Mouse (Mus musculus): ENCODE results near the gene Rdh16f1.
A peak's percentile ranks its signal among the peaks of the same experiment; 100 is the strongest.
"Not testable (repeated sequence)": the region's sequence is repeated elsewhere in the genome, so short reads cannot be mapped to it uniquely, and the experiment has no call there.

Rdh16f1 gene

DNA sequence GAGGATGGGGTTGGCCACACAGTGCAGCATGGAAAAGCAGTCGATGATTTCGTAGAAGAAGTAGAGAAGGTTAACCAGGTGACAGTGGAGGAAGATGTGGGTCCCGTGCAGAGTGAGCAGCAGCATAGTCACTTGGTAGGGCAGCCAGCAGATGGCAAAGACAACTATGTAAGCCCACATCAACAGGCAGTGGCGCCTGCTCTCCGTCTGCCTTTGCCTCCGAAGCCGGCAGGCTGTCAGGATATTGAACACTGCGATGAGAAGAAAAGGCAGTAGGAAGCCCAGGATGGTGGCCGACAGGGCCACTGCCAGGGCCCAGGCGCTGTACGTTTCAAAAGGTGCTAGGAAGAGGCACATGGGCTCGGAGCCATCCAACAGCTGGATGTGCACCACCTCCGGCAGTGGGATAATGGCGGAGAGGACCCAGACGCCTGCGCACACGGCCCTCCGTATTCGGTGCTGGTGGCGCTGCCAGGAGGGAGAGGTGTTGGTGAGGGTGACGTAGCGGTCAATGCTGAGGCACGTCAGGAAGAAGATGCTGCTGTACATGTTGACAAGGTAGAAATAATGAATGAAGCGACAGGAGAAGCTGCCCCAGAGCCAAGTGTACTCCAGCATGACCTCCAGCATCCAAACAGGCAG is 9.3 kb upstream of the Rdh16f1 start:
- no peak for DNase-seq

DNA sequence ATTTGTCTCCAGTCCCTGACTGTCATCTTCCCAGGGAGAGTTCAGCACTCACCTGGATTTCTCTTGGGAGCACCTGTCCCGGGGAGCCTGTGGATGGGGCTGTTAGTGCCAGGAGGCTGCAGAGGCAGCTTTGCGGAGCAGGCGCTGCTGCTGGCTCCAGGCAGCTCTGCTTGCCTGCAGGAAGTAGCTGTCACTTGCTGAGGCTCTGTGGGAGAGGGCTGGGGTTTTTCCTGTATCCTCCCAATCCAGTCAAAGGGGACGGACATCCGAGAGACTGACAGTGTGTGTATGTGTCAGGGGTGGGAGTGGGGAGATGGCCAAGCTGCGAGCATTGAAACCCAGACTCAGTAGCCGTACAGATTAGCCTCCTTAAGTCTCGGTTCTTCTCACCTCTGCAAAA is 8.0 kb upstream of the Rdh16f1 start, which contains the start of gene Gpr182:
Gpr182 (minus strand) TSS at position 185 of the 400 bp plus-strand sequence.
- no peak for DNase-seq

DNA sequence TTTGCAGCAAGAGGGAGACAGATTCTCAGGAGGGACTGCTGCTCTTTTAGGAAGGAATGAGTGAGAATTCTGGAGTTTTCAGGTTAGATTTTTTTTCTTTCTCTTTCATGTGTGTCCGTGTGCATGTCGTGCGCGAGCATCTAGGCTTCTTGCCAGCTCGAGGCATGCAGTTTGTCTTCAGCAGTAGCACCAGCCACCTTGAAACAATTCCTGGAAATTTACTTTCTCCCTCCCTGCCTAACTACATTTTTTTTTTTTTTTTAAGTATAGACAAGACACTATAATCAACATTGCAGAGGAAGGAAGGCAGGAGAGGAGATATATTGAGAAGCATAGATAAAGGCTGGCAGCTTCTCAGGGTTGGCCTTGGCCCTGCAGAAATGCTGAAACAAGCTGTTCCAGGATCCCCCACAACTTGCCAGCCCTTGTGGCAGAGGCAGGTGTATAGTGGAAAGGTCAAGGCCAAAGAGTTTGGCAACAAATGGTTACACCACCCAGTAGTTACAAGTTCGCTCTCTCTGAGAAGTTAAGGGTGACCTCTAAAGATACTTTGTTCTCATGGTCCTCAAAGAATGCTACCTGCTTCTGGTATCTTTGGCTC is 4.9 kb upstream of the Rdh16f1 start:
- no peak for DNase-seq

DNA sequence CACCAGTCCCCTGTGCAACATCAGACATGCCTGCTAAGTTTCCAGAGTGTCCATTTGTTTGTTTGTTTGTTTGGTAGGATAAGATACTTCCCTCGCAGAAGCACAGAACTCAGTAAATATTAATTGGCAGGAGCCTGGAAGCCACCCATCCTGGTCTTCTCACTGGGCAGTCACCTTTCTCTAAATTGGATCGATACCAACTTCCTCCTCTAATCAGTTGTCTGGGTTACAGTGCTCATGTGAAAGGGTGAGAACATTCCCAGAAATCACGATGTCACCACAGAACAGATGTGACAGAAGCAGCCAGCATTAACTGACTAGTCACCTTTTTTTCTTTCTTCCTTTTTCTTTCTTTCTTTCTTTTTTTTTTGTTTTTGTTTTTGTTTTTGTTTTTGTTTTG is 4.3 kb upstream of the Rdh16f1 start:
- no peak for DNase-seq

DNA sequence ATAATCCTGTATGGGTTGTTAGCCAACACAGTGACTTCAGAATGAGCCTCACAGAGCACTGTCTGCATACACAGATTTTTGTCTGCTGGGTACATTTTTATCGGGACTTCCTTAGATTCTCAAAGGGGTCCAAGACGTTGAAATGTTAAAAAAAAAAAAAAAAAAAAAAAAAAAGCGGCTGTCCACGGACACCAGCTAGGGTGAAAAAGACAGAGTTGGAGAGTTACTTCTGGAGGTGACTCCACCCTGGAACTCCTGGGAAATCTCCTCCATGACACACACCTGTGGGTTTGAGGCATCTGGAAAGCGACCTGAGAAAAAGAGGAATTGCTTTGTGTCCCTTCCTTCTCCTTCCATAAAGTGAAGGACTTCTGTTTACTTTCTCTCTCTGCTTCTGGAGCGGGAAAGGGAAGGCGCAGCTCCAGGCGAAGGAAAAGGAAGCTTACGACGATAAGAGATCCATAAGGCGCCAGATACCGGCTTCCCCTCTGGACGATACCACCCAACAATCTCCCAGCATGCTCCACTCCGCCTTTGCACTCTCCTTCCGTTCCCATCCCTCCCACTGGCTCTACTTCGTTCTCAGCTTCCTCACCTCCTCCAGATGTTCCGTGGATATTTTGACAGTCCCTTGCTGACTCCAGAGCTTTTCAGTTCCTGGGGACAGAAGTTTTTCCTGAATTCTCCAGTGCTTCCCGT is 3.7 kb upstream of the Rdh16f1 start:
- DNase-seq = peak in 1 of 2 experiments; percentile 7

DNA sequence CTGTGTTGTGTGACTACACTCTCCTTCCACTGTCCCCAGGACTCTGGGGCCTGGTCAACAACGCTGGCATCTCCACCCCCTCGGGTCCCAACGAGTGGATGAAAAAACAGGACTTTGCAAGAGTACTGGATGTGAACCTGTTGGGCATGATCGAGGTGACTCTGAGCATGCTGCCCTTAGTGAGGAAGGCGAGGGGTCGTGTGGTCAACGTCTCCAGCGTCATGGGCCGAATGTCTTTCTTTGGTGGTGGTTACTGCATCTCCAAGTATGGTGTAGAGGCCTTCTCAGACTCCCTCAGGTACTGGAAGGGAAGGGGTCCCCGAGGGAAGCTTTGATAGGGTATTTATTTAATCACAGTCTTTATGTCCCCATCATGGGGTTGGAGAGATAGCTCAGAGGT is 3.3 kb downstream of the Rdh16f1 start:
- DNase-seq = not testable (repeated sequence)

DNA sequence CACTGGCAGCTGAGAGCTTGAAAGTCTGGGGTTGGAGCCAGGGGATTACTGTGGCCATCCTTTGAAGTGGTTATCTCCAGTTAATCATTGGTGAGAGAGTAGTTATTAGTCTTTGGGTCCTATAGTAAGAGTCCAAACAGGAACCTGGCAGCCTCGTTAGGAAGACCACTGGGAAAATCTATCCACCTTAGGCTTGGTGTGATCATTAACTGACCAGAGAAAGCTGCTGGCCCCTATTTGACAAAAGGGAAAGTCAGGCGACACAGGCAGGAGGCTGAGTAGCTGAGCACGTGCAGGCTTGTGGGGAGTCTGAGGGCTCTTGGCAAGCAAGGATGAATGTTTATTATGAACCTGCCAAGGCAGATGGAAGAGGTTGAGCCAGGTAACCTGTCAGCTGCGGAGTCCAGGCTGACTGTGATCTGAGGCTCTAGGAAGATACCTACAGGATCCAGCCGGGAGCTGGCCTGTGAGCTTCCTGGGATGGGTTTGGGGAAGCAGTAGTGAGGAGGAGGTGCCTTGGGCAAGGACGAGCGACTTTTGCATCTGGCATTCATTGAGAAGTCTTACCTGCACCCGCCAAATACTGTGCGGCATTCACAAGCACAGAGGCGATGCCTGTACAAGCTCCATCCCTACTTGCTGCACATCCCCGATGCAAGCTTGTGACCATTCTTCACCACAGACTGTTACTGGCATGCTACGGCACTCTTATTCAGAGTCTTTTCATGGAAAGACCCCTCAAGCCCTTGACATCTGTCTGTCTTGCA is 4.5 kb downstream of the Rdh16f1 start:
- peak; percentile 68 to 84 for DNase-seq

DNA sequence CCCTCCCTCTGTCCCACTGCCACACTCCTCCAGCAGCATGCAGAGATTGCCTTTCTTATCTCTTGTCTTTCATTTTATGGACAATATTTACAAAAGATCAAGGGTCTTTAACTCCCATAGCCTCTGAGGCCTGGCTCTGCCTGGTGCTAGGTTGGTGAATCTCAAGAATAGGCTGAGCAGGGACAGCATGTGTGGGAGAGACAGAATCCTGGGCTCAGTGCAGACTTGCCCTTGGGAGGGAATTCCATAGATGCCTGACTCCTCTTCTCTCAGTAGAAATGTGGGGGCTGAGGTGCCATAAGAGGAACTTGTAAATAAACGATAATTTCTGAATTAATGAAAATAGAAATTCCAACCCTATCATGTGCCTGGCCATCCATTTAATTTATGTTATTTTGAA is 7.0 kb downstream of the Rdh16f1 start:
- DNase-seq = no peak

DNA sequence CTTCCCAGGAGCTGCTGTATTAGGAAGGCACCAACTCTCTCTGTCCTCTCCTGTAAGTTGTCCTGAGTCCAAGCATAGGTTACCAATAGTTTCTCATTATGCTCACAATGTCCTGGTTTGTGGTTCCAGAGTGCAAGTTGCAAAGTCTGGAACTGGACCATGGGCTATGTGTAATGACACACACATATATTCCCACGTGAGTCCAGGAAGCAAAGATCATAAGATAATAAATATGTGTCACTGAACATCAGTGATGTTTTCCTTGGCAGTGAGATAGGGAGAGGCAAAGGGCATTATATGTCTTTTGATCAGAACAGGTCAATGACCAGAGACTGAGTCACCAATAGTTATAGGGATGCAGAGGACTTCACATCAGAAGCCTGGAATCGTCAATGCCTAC is 16.4 kb downstream of the Rdh16f1 start, which contains the start of gene Rdh9:
Rdh9 (plus strand) TSS at position 376 of the 400 bp plus-strand sequence.
- DNase-seq = no peak

DNA sequence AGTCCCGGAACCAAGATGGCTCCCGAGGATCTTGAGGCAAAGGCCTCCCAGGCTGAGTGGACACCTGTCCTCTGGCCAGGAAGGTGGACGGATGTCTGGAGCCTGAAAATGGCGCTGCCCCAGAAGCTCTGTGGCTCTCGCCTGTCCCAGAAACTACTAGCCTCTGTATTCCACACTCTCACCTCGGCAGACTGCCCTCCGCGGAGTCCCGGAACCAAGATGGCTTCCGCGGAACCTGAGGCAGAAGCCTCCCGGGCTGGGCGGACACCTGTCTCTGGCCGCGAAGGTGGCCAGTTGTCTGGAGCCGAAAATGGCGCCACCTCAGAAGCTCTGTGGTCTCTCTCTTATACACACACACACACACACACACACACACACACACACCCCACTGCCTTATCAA is 22.7 kb downstream of the Rdh16f1 start:
- not testable (repeated sequence) for DNase-seq

DNA sequence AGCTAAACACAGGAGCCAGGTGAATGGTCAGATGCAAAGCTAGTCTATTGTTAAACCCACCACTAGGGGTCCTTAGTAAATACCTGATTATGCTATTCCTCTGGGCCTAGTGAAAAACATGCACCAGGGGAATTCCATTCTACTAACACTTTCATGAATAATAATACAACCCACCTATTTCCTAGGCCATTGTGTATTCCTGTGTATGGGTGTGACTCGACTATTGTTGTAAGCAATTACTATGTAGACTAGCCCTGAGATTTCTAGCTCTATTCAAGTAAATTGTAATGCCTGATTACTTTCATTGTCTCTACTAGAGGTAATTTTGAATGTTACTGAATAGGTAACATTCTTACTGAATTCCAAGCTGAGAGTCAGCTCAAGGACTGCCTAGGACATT is 25.8 kb downstream of the Rdh16f1 start:
- DNase-seq = not testable (repeated sequence)

DNA sequence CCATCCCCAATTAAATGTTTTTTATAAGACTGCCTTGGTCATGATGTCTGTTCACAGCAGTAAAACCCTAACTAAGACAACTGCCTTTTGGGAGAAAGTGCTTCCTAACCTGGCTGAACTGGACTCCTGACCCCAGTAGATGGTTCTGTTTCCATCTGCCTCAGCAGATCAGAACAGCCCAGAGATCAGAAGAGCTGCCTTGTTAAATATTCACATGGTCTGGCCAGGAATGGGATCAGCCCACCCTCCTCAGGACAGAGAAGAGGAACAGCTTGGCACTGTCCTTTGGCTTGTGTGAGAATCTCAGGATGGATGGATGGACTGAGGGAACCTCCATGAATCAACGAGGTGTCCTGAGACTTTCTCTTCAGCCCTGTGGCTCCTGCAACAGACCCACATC is 39.7 kb downstream of the Rdh16f1 start:
- peak; percentile 77 to 83 for DNase-seq

DNA sequence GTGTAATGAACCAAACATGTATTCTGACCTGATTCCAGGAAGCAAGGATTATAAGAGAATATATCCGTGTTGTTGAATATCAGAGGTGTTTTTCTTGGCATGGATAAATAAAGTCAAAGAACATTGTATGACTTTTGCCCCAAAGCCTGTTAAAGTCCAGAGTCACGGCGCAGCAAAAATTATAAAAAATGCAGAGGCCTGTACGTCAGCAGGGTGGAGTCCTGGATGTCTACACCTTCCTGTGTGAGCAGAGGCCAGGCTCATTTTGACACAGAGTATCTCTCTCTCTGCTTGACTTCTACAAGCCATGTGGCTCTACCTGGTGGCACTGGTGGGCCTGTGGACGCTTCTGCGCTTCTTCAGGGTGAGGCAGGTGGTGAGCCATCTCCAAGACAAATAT is 41.3 kb downstream of the Rdh16f1 start, which contains the start of gene Rdh16:
Rdh16 (plus strand) TSS at position 262 of the 400 bp plus-strand sequence.
- DNase-seq = peak; percentile 75 to 78

DNA sequence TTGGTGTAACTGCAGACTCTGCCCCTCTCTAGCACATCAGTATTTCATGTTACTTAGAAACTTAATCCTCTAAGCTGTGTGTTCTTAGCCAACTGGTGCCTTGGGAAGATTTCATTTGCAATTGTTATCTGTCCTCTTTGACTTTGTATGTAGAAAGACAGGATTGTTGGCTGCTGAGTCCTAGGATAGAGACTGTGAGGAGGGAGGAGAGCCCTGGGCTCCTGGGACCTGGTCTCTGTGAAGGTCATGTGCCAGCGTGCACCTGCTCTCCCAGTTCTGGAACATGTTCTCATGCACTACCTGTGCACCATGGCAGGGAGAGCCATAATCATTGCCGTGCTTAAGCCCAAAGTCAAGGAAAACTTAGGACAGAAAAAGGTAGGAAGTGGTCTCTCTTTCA is 42.0 kb downstream of the Rdh16f1 start:
- peak in 1 of 2 experiments; percentile 31 for DNase-seq

DNA sequence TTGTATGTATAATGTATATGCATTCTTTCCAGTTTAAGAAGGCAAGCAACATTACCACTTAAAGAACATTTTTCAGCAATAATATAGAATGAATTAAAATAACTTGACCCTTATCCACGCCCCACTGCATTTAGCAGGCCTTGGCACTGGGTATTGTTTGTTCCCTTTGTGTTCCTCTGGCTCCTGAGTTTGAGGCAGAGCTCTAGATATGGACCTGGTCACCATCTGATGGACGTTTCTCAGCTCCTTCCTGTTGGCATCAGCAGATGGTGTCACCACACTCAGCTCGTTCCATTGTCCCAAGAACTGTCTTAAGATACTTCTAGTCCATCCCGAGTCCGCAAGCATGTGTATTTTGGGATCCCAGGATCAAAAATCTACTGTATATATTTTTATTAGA is 42.6 kb downstream of the Rdh16f1 start:
- no peak for DNase-seq

DNA sequence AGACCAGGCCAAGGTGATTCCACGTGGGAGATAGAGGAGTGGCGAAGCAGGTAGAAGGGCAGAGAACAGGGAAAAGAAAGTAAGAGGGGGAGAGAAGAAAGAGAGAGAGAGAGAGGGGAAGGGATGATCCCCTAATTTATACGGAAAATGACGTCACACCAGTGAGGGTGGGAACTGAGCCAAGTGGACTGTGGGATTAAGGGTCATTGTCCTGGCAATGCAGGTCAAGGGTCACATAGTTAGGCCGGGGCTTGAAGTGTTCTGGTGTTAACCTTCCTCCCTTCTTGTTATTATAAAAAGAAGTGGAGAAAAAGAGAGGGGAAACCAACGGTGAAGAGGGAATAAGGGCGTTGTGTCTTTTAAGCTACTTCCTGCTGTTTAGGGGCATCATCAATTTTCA is 44.8 kb downstream of the Rdh16f1 start:
- DNase-seq = peak; percentile 58 to 70

DNA sequence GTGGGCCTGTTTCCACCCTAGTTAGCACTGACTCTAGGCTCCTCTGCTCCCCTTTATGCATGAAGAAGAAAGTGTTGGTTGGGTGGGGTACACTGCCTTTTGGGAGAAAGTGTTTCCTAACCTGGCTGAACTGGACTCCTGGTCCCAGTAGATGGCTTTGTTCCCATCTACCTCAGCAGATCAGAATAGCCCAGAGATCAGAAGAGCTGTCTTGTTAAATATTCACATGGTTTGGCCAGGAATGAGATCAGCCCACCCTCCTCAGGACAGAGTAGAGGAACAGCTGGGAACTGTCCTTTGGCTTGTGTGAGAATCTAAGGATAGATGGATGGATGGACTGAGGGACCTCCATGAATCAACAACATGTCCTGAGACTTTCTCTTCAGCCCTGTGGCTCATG is 56.3 kb downstream of the Rdh16f1 start:
- DNase-seq = peak; percentile 30 to 59

DNA sequence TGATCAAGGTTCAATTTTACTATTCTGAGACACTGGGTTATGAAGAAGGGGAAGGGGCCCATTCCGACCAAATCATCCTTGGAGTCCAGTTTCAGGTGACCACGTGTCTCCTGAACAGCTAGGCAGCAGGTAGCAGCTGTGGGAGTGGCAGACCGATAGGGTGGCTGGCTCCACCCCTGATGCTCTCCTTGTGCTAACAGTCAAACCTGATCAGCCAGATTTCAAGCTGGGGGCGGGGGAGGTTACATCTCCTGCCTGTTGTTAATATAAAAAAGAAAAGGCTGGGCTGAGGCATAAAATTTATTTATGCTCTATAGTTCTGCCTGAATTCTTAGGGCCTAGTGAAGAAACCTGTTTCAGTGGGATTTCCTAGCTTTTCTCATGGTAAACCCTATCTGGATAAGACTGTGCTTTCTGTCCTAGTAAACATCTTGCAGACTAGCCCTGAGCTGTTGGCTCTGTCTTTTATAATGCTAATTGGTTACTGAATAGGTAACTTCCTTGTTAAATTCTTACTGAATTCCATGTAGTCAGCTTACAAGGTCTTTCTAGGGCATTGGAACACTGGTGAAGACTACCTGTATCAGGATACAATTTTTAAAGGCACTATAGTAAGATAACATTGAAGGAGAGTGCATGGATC is 57.8 kb downstream of the Rdh16f1 start:
- peak; percentile 27 to 47 for DNase-seq

DNA sequence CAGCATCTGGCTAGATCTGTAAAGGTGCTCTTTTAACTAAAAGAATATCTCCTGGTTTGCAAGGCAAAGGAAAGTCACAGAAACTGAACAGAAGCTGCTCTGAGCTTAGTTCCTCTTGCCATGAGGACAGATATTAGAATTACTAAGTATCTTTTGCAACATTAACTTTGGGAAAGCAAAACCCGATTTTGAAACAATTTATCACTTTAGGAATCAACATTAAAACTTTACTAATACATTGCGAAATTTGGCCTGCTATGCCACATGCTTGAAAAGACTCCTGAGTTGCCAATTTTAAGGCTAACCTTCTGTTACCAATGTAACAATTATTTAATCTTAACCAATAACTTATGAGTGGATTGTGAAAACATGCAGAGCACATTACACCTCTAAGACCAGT is 62.2 kb downstream of the Rdh16f1 start:
- not testable (repeated sequence) for DNase-seq

DNA sequence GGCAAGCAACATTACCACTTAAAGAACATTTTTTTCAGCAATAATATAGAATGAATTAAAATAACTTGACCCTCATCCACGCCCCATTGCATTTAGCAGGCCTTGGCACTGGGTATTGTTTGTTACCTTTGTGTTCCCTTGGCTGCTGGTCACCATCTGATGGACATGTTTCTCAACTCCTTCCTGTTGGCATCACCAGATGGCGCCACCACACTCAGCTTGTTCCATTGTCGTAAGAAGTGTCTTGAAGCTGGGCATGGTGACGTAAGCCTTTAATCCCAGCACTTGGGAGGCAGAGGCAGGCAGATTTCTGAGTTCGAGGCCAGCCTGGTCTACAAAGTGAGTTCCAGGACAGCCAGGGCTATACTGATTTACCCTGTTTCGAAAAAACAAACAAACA is 65.8 kb downstream of the Rdh16f1 start:
- DNase-seq = peak in 1 of 2 experiments; percentile 35

DNA sequence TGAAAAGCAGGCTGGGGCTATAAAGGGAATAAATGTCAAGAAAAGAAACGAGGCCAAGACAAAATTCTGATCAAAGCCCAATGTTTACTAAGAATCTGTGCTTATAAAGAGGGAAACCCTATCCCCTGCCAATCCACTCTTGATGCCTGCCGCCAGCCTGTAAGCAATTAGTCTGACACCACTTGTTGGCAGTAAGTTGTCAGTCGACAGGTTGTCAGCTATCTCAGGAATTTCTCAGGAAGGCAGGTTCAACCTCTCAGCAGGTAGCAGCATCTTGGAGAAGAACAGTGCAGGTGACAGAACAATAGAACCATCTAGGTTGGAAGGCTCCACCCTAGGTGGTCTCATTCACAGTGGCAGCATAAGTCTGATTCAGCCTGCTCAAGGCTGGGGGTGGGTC is 69.5 kb downstream of the Rdh16f1 start:
- no peak for DNase-seq

DNA sequence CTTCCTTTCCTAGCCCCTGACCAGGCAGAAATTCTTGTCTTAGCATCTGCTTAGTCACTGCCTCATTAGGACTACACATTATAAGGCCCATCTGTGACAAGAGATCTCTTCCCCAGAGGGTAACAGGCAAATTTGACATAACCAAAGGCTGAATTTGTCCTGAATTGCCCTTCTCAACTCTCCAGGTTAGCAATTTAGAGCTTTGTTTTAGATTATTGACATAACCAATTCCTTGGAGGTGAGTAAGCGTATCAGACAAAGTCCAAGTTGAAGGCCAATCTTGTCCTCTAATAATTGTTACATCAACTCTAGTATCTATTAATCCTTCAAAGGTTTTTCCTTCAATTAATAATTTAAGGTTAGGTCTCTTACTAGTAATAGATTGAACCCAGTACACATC is 74.6 kb downstream of the Rdh16f1 start:
- peak in 1 of 2 experiments; percentile 79 for DNase-seq

DNA sequence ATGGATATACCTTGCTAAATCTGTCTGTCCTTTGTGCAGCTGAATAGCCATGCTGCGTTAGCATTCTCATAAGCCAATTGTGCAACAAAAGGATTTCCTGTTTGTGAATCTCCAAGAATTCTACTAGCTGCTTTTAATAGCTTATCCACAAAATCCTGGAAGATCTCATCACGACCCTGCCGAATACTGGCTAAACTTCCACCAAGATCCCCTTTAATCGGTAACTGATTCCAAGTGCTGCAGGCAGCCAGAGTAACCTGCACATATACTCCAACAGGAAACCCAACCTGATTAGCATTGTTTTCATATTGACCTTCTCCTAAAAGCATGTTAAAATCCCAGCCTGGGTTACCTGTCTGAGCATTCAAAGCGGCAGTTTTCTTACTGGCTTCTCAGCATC is 75.7 kb downstream of the Rdh16f1 start:
- DNase-seq = peak; percentile 70 to 89

All from kidney, adult 8-10 months (tissue).